Comparison of ENCODE assay signal across 16 mouse cellular contexts in the genomic region with DNA sequence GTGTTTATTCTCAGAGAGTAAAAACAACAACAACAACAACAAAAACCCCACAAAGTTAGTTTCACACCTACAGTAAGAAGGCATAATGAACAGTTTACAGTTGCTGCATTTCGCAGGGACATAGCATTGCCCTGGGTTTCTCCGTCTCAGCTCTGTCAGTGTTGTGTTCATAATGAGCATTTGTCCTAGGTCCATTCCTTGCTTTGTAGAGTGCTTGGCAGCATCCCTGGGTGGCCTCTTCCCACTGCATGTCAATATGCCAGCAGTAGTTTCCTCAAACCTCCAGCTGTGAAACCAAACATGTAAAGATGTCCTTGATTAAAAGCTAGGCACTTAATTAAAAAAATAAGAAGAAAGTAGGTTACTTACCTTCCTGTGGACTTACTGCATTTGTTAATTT.
DNase-seq lines count a peak whose midpoint lies in the region; ATAC-seq and TF ChIP-seq lines count a peak whose summit lies in the region.
"Had no signal": no experiment of that assay in that cellular context is flagged by ENCODE, and none has a peak within 500 bp of the region (broad histone marks: within the 10 kb centered on the region; RNA-seq: fewer than 3 reads in every experiment).

No protein-coding gene starts in this region.

- no peak for TF ChIP-seq POLR2A in brain, embryonic 14.5 days (IDR thresholded peaks at IDR 0.05; ENCODE audit: borderline replicate concordance, extremely low read depth, insufficient read depth, insufficient read length, poor library complexity, severe bottlenecking)
- no peak for TF ChIP-seq POLR2A in olfactory bulb, adult 2 months (IDR thresholded peaks at IDR 0.05; ENCODE audit: insufficient read depth, low read depth, low read length)

- H3K9me3 ChIP-seq in forebrain, embryonic 16.5 days (ENCODE audit: control insufficient read depth, low read length), result no peaks in the 10 kb centered on the region
- H3K9me3 ChIP-seq in forebrain, embryonic 11.5 days (ENCODE audit: control insufficient read depth, low read length), result no peaks in the 10 kb centered on the region
- H3K9me3 ChIP-seq: embryonic facial prominence, embryonic 10.5 days; heart, embryonic 13.5 days; hindbrain, embryonic 13.5 days had no signal

- no peaks in the 10 kb centered on the region for H3K36me3 ChIP-seq in forebrain, embryonic 16.5 days (ENCODE audit: control insufficient read depth, insufficient read depth)
- no peaks in the 10 kb centered on the region for H3K36me3 ChIP-seq in forebrain, embryonic 11.5 days (ENCODE audit: control insufficient read depth, insufficient read depth, low read length)
- H3K36me3 ChIP-seq: embryonic facial prominence, embryonic 10.5 days; heart, embryonic 13.5 days; hindbrain, embryonic 13.5 days had no signal

- no peak overlapping the region for H3K4me3 ChIP-seq in forebrain, embryonic 16.5 days (replicated peaks; ENCODE audit: low read length)
- H3K4me3 ChIP-seq in forebrain, embryonic 11.5 days (ENCODE audit: low read depth, low read length), result no peak overlapping the region
- H3K4me3 ChIP-seq in layer of hippocampus, adult 2 months, result no peak overlapping the region
- H3K4me3 ChIP-seq in olfactory bulb, adult 2 months (ENCODE audit: insufficient read depth, low read depth, low read length), result no peak overlapping the region
- H3K4me3 ChIP-seq: embryonic facial prominence, embryonic 10.5 days; heart, embryonic 13.5 days; hindbrain, embryonic 13.5 days had no signal

- H3K4me2 ChIP-seq in forebrain, embryonic 16.5 days (ENCODE audit: low read length), result no peak overlapping the region
- no peak overlapping the region for H3K4me2 ChIP-seq in forebrain, embryonic 11.5 days (ENCODE audit: low read depth, low read length, severe bottlenecking)
- H3K4me2 ChIP-seq: hindbrain, embryonic 13.5 days had no signal

- H3K27me3 ChIP-seq in forebrain, embryonic 16.5 days (replicated peaks; ENCODE audit: control insufficient read depth, insufficient read depth, low read length), result no peaks in the 10 kb centered on the region
- peaks cover 3% of the 10 kb centered on the region for H3K27me3 ChIP-seq in forebrain, embryonic 11.5 days (ENCODE audit: control insufficient read depth, insufficient read depth, low read length)
- H3K27me3 ChIP-seq: heart, embryonic 13.5 days; hindbrain, embryonic 13.5 days had no signal

- WGBS in forebrain, embryonic 16.5 days, result 19% methylated on average over 2 of the region's 2 CpGs
- WGBS in forebrain, embryonic 11.5 days, result 46% methylated on average over 2 of the region's 2 CpGs
- whole genome bisulfite sequencing in olfactory bulb, adult 2 months, result 63% methylated on average over 2 of the region's 2 CpGs

- no peak overlapping the region for H3K27ac ChIP-seq in forebrain, embryonic 16.5 days (ENCODE audit: low read length)
- H3K27ac ChIP-seq in forebrain, embryonic 11.5 days (ENCODE audit: low read depth, low read length), result no peak overlapping the region
- peak overlapping the region; percentile 64 for H3K27ac ChIP-seq in layer of hippocampus, adult 2 months
- 0 out of 2 replicates have a peak overlapping the region, but pooled peaks have one; percentile 31 for H3K27ac ChIP-seq in olfactory bulb, adult 2 months (ENCODE audit: insufficient read depth, low read depth, low read length)
- H3K27ac ChIP-seq: embryonic facial prominence, embryonic 10.5 days had no signal

- ATAC-seq in forebrain, embryonic 16.5 days, result peak; percentile 17; the same call in 1 of the 2 replicates
- ATAC-seq in forebrain, embryonic 11.5 days (replicated peaks; ENCODE audit: low FRiP score), result no peak
- ATAC-seq: intestine, embryonic 16.5 days had no signal

- no peak for DNase-seq in forebrain, embryonic 11.5 days (ENCODE audit: low spot score)
- no peak for DNase-seq in layer of hippocampus, adult 2 months (ENCODE audit: low spot score in 2 of 2)
- DNase-seq in layer of hippocampus, adult 9-11 months, result no peak
- DNase-seq in brain, embryonic 14.5 days (ENCODE audit: low read depth), result peak; percentile 51
- no peak for DNase-seq in spleen, adult 12 weeks (ENCODE audit: low spot score)
- DNase-seq: adrenal gland, adult 2 months; adrenal gland, postnatal 25 days; gastrocnemius, postnatal 36 days; heart, adult 11 months; heart, postnatal 36 days had no signal

- TF ChIP-seq CTCF in layer of hippocampus, adult 2 months (conservative IDR thresholded peaks at IDR 0.05), result no peak
- TF ChIP-seq CTCF in brain, embryonic 14.5 days (IDR thresholded peaks at IDR 0.05; ENCODE audit: borderline replicate concordance, extremely low read depth, insufficient read depth, insufficient read length), result no peak
- TF ChIP-seq CTCF in olfactory bulb, adult 2 months (IDR thresholded peaks at IDR 0.05; ENCODE audit: insufficient read depth, low read depth, low read length), result no peak

- H3K4me1 ChIP-seq in forebrain, embryonic 16.5 days (replicated peaks; ENCODE audit: control insufficient read depth, insufficient read depth, low read length), result peaks cover 31% of the 10 kb centered on the region
- H3K4me1 ChIP-seq in forebrain, embryonic 11.5 days (replicated peaks; ENCODE audit: control insufficient read depth, insufficient read depth, low read length), result peaks cover 5% of the 10 kb centered on the region; the same call in 1 of the 2 replicates
- peaks cover 5% of the 10 kb centered on the region; the same call in 1 of the 2 replicates for H3K4me1 ChIP-seq in olfactory bulb, adult 2 months (ENCODE audit: control insufficient read depth, insufficient read depth, low read length)

- no peak overlapping the region for H3K9ac ChIP-seq in forebrain, embryonic 16.5 days (replicated peaks; ENCODE audit: low read depth, low read length)
- H3K9ac ChIP-seq in forebrain, embryonic 11.5 days (ENCODE audit: low read length), result no peak overlapping the region
- H3K9ac ChIP-seq: hindbrain, embryonic 13.5 days had no signal

Comparison
In these comparisons a context has a peak if more than half of its experiments do, and no peak if none do; other contexts are left out.
1. H3K27ac ChIP-seq: peak in layer of hippocampus, adult 2 months (single experiment) and olfactory bulb, adult 2 months (single experiment); none in forebrain, embryonic 16.5 days (single experiment) and forebrain, embryonic 11.5 days (single experiment).